Mouse (Mus musculus) left cerebral cortex, adult 11 months (tissue): ENCODE data around the gene Ppp1r32.

ENCODE experiments used
- DNase-seq: peaks from one replicate; pipeline ENCODE4 v3.0.0; 2022; ENCODE audit warnings: low spot score

Ppp1r32 gene

DNA sequence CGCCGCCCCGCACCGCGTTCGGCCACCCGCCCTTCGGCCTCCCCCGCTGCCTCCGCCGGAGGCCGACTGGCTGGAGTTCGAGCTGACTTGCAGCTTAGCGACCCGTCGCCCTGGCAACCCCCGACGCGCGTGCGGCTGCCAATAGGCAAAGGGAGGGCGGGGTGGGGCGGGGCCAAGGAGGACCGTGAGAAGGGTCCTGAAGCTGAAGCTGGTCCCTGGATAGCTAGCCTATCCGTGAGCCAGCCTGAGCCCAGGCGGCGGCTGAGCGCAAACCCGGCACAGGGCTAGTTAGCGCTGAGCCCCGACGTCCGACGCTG is 25.3 kb downstream of the Ppp1r32 start:
- no peak for DNase-seq

DNA sequence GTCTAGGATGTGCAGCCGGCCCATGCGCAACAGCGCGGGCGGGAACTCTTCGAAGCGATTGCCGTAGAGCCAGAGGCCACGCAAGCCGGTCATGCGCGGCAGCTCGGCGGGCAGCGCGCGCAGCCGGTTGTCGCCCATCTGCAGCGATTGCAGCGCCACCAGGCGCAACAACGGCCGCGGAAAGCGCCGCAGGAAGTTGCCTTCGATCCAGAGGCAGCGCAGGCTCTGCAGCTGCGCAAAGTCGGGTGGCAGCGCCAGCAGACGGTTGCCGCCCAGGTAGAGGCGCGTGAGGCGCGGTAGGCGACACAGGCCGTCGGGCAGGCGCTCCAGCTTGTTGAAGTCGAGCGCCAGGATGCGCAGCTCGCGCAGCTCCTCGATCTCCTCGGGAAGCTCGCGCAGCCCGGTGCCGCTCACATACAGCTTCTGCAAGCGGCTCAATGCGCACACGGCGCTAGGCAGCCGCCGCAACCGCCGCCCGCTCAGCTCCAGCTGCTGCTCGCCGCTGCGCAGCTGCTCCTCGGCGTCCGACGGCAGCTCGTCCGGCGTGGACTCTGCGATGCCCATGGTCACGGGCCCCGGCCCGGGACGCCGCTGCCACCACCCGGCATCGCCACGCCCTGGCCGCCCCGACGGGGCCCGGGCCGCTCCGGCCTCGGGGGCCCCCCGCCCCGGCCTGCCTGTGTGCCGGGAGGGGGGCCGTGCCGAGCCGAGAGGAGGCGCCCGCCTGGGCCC is 25.8 kb downstream of the Ppp1r32 start, which contains the start of gene Lrrc10b:
Gene Lrrc10b, minus strand, starts transcription at position 722 of the 732 bp plus-strand sequence.
- no peak for DNase-seq

DNA sequence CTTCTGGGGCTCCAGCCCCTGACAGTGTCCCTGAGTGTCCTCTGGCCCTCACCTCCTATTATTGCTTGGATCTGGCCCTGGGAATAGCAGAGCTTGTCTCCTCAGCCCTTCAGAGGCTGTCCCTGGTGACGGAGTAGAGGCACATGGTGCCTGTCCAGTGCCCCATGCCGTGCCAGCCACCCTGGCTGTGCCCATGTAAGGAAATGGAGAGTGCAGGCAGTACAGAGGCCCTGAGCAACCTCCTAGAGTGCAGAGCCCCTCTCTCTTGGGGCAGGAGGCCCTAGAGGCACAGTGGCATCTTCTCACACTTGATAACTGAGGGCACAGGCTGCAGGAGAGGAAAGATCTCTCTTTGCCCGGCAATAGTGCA is 27.3 kb downstream of the Ppp1r32 start:
- no peak for DNase-seq

DNA sequence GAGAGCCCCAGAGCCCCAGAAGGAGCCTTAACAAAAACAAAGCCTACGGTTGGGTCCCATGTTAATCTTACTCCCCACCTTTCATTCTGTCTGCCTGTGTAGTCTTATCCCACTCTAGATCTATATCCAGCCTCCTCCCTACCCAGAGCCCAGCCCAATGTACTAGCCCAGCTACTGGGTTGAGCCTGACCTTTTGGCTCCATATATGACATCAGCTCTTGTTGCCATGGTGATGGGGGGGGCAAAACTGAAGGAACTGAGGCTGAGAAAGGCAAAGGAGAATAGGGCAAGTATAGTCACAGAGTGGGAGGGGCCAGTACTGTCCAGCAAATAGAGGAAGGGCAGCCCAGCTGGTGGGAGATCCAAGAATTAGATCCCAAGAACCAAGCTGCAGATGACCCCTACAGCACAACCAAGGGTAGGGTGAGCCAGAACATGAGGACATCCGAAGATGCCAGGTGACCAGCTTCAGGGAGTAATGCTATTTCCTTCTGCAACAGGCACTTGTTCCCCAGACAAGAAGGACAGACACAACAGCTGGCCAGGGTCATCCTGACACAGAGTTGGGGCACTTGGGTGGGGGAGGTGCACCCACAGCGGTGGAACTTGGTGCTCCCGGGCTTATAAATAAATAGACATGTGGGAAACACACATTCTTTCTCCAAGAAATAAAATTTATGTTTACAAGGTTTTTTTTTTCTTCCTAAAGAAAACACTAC is 27.9 kb downstream of the Ppp1r32 start:
- no peak for DNase-seq

DNA sequence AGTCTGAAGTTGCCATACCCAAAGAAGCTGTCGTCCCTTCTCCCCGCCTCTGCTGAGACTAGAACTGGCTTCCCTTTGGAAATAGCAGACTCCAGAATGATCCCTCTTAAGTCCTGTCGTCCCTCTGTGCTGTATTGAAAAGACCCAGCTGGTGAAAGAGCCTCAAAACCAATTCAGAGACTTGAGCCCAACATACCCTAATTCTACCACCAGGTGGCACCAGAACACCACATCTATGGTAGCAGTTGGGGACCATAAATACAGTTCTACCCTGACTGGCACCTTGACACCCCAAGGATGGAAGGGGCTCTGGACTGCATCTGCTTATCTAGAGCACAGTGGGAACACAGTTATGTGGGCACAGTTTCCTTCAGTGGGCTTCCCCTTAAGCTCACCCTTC is 33.0 kb downstream of the Ppp1r32 start:
- peak; percentile 75 for DNase-seq

DNA sequence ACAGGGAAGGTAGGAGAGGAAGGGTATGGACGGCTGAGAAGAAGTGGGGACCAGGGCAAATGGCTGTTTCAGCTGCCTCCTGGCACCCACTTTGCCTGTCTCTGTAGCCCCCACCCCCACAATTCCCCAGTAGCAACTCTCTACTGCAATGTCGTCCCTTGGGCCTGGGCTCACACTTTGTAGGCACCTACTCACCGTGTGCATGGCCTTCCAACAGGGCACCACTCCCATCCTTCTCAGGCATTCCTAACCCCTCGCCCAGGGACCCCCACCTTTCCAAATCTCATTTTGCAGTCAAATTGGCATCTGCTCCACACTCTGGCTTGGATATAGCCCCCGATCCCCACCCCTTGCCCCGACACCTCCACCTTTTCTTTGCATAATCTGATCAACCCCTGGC is 33.5 kb downstream of the Ppp1r32 start:
- DNase-seq: no peak

DNA sequence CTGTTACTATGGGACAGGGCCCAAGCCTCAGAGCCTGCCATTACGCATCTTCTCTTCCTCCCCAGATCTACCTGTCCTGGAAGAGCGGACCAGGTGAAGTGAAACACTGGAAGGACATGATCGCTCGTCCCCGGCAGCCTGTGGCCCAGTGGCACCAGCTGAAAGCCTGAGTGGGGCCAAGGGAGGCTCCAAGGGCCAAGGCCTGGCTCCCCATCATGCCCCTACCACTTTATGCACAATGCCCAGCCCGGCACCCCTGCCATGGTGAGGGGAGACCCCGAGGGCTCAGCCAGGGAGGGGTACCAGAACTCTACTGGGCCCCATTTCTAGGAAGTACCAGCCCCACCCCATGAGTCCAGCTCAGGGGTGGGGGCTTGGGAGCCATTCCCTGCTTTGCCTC is 34.5 kb downstream of the Ppp1r32 start:
- no peak for DNase-seq

DNA sequence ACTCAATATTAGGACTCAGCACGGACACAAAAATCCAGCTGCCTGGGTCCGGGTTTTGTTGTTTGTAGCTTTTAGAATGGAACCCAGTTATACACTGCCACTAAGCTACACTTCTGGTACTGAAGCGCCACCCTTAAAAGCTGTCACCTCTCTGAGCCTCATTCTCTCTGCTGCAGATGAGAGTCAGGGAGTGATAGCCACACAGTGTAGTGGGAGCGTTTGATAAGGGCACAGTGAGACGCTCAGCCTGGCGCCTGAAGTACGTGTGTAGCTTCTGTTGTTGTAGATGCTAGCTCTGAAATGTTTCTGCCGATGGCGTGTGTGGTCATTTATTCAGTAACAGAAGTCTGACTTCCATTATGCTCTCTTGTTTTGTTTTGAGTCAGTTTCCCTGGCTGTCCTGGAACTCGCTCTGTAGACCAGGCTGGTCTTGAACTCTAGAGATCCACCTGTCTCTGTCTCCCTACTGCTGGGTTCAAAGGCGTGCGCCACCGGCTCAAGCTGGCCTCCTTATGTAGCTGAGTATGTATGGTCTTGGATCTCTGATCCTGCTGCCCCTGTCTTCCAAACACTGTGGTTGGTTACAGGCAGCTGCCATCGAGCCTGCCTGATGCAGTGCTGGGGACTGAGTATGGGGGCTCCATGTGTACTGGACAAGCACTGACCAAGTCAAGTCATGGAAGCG is 37.9 kb downstream of the Ppp1r32 start:
- no peak for DNase-seq

DNA sequence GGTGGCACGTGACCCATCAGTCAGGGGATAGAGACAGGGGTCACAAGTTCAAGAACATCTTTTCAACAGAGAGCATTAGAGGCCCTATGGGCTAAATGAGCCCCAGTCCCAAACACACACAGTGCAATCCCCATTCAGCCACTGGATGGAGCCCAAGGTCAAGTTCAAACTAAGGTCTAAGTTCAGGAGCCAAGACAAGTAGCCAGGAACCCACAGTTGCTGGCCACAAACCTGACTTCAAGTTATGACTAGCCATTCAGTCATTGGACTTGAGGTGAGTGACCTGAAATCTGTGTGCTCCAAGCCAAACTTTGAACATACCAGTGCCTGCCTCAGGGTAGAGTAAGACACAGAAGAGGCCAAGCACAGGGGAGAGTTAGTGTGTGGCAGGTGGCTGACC is 45.2 kb downstream of the Ppp1r32 start:
- no peak for DNase-seq

DNA sequence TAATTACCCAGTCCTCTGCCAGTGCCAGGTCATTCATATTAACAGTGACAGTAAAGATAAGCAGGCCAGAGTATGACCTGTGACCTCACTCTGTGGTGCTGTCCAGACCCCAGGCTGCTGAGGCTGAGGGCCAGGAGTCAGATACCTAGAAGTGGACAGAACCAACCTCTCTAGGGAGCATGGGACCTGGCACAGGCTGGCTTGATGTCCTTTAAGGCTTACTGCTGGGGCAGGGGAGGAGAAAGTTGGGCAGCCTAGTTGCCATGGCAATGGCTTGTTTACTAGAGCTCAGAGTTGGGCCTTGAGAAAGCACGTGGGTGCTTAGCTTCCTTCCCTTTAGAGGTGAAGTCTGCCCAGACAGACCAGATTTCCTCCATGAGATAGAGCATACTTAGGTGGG is 46.0 kb downstream of the Ppp1r32 start:
- DNase-seq: no peak

DNA sequence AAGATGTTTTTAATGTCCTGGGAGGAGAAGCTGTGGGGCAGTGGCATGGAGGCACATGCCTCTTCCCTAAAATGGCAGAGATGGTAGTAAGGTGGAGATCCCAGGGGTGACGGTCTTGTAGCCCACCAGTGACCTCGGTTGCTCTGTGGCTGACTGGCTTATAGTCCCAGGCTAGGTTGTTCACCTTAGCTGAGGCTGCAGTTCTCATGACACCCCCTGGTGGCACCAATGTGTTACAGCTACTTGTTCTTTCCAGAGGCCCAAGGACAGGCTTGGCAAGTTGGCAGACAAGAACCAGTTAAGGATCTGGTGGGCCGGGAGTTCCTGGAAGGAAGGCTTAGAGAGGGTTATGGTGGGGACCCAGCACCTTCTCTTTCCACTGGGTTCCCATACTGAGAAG is 46.8 kb downstream of the Ppp1r32 start:
- peak; percentile 64 for DNase-seq

DNA sequence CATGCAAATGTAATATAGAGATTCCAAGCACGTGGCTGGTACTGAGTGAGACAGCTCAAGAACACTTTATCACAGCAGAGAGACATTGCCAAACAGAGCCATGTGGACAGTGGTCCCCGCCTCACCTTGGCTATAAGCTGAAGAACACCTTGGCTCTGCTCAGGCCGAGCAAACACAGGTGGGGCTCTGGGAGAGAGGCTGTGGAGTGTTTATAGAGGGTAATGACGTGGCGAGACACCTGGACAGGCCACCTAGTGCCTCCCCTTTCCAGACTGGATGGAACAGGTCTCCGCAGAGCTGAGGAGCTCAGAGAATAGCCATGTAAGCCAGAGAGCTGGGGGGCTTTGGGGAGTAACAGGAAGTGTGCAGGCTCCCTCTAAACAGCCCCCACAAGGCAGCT is 47.8 kb downstream of the Ppp1r32 start:
- no peak for DNase-seq

DNA sequence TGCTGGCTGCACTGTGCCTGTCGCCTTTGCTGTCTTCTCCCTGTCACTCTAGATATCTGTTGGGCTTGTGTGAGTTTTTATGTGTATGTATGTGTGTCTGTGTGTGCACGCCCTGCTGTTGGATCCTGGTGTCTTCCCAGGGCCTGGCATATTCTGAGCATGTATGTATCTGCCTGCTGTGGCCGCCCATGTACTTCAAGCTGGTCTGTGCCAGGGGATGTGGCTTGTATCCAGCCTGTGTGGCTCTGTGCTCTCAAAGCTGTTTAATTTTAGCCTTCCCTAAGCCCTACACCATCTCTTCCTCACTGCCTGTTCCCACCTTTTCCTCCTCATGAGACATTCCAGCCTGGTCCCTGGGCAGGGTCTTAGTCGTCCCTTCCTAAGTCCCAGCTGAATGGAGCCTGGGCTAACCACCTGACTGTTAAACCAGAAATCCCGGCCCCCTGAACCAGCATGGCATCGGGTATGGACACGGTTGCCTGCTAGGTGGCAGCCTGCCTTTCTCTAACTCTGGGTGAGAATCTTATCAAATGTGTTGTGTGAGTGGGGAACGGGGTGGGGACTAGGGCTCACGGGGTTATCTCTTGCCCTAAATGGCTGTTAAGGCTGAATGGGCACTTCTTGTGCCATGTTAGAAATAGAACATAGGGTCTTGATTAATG is 48.7 kb downstream of the Ppp1r32 start:
- peak; percentile 48 for DNase-seq

DNA sequence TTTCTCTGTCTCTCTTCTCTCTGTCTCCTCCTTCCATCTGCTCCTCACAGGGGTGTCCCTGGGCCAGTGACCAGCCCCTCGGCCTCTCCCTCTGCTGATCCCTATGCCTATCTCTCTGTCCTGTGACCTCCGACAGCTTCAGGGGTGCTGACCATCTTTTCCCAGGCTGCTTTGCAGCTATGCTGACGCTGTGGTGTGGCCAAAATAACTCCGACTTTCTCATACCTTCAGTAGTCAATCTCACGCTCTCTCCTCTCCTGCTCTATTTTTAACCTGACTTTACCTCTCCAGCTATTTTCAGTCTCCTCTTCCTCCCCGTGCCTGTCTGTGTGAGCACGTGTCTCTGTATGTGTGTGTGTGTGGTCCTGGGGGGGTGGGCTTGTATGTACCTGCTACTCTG is 49.5 kb downstream of the Ppp1r32 start:
- DNase-seq: no peak

DNA sequence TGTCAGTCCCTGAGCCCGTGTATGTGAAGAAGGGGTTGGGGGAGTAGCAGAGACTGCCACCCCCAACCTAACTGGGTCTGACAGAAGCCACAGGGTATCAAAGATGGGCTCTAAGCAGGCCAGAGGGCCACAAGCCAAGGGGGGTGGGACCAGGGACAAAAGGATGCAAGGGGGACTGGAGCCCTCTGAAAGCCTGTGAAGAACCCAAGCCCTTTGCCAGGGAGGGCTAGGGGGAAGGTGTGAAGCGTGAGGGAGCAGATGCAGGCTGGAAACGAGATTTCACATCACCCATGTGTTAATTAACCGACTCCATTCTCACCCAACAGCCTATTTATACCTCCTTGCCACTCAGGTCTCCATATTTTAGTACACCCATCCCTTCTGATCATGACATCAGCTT is 50.9 kb downstream of the Ppp1r32 start:
- DNase-seq: no peak

DNA sequence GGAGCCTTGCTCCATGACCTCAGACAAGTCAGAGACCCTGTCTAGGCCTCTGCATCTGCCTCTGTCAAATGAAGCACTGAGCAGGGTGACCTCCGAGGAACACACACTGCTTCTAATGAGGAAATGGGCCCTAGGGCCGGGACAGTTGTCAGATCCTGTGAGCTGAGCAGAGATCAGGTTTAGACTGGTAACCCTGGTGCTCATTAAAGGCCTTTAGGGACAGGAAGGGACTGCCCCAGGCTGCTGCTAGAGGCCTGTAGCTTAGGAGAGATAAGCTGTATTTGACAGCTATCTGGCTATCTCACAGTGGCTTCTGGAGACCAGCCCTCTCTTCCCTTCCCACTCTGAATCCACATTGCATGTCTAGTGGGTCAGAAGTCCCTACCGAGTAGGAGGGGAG is 51.3 kb downstream of the Ppp1r32 start:
- no peak for DNase-seq

DNA sequence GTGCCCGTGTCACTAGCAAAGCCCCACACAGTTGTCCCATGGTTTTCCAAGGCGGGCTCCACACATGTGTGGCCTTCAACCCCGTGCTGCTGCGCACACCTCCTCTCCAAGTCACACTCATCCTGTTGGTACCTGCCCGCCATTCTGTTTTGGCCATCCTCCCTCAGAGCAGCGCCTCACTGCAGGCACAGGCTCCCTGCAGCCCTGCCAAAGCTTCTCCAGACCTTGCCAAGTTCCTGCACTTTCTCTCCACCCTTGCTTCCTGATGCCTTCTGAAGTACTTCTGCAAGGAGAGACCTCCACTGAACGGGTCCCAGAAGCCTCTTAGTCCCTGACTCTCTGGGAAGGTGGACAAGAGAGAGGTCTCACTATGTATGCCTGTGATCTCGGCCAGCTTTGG is 53.4 kb downstream of the Ppp1r32 start:
- no peak for DNase-seq

DNA sequence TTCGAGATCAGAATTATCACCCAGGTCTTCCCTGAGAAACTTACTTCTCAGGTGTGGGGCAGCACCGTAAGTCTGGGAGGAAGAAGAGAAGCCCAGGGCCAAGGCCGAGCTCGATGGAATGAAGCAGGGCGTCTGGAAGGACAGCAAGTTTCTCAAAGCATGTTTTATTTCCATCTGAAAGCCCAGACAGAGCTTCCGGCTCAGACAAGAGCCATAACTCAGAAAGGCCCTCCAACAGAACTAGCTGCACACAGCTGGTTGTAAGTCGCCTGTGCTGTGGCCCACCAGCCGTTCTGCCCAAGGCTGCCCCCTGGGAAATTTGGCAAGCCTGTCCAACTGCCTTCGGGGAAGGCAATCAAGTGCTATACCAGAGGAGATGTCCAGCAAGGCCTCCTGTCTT is 55.3 kb downstream of the Ppp1r32 start:
- no peak for DNase-seq

DNA sequence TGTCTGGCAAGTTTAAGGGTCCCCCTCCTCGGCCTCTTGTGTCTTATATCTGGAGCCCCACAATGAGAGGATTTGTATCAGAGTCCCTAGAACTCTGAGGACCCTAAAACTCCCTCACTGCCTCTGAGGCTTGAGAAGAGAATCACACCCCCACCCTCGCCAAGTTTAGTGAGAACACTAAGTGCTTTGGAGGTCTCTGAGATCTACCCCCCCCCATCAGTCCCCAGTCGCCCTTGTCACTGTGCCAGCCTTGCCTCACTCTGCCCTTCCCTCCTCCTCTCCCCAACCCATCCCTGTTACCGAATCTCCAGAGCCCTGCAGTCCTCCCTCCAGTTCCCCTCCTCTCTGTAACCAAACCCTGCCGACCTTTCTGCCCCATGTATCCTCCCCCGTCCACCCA is 55.9 kb downstream of the Ppp1r32 start:
- DNase-seq: no peak

DNA sequence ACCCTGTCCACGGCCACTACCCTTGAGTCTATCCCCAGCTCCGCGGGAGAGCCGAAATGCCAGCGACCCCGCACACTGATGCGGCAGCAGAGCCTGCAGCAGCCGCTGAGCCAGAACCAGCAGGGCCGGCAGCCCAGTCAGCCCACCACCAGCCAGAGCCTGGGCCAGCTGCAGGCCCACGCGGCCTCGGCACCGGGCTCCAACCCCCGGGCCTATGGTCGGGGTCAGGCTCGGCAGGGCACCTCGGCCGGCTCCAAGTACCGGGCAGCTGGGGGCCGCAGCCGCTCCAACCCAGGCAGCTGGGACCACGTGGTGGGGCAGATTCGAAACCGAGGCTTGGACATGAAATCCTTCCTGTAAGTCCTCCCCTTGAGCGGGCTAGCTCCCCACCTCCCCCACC is 56.4 kb downstream of the Ppp1r32 start:
- DNase-seq: no peak

DNA sequence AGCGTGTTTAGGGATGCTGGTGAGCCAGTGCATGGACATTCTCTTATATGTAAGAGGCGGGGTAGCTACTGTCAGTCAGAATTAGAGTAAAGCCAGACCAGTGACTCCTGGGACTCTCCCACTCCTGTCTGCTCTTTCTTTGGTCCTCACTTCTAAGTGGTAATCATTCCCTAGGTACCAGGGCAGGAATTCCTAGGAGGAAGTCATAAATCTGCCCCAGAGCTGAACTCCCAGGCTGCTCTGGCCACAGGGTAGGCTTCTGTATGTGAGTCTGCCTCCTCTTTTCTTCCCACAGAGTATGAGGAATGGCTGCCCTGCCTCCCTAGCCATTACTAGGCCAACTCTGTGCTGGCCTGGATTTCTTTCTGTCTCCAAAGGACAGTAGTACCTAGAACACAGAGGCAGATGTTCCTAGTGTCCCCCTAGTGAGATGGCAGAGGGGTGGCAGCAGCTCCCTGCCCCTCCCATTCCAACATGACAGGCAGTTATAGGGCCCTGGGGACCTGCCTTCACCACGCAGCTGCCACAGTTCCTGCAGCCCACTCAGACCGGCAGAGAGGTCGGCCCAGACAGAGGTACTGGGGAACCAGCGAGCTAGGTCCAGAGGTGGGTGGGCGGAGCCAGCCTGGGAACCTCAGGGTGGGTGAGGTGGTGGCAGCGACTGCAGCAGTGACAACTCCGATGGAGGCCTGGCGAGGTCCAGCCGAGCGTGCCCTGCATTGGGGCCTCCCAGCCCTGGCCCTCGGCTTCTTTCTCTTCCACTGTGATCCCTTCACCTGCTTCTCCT is 57.1 kb downstream of the Ppp1r32 start:
- DNase-seq: no peak

DNA sequence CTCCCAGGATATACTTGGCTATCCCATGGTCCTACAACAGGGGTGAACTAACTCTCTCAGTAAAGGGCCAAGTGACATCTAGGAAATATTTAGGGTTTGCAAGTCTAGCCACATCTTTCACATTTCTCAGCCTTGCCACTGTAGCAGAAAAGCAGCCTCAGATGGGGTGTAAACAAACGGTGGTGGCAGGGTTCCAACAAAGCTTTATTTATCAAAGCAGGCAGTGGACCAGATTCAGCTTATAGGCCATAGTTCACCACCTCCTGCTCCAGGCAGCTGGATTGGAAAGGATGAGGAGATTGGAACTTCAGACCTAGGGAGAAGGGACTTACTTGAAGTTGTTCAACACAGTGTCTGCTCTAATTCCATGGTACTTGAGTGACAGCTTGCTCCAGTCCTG is 58.0 kb downstream of the Ppp1r32 start:
- DNase-seq: no peak
